Mouse (Mus musculus): ENCODE data around the gene Emilin1. TPM values are rescaled to one million over a fixed set of nuclear protein-coding genes. Genes with fewer than 3 reads are reported as not detected.

Gene Emilin1
- polyA plus RNA-seq (2015; fragmentation: Nextera tagmentation; extraction: Ambion mirVana): 274 and 287 TPM in 2 replicates

- peak within 1 kb of the TSS; percentile 53 for H3K4me3 ChIP-seq
- ATAC-seq (ENCODE audit: insufficient number of reproducible peaks, low FRiP score, low TSS enrichment, low read depth): peak; percentile 83
- H3K9ac ChIP-seq: peak within 1 kb of the TSS; percentile 64
- H3K27ac ChIP-seq: peak within 1 kb of the TSS; percentile 98
- H3K36me3 ChIP-seq: peaks cover 15% of the 10 kb centered on the region
- H3K9me3 ChIP-seq: no peaks in the 10 kb centered on the region
- no peaks in the 10 kb centered on the region for H3K27me3 ChIP-seq
- peak within 1 kb of the TSS; percentile 89 for H3K4me2 ChIP-seq
- 11% methylated on average over 12 of the region's 13 CpGs for WGBS
- H3K4me1 ChIP-seq: peaks cover 86% of the 10 kb centered on the region
Measured at GRCm38 (mm10) chr5:30913060-30913841, at the start of gene Emilin1. Gene Emilin1, plus strand, starts transcription at chr5:30913402.

DNA sequence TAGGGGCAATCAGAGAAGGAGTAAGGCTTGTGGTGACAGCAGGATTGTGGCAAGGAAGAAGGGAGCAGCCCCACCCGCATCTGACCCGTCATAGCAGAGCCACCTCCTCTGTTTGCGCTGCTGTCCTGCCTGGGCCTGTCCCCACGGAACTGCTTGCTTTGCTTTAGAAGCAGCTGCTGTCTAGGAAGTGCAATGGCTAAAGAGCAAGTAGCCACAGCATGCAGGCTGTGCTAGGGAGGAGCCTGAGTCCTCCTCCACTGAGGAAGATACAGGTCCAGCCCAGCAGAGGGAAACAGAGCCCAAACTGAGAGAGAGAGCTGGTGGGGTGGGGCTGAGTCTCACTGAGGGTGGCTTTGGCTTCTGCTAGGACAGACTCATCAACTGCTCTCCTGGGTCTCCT, 49.4 kb upstream of the Emilin1 start:
- H3K9ac ChIP-seq: no peak overlapping the region

GRCm38 (mm10) chr5:30864322-30864721, 48.9 kb upstream of the Emilin1 start:
- H3K27me3 ChIP-seq: no peaks in the 10 kb centered on the region
- peaks cover 15% of the 10 kb centered on the region for H3K36me3 ChIP-seq
- no peak overlapping the region for H3K27ac ChIP-seq
- H3K9me3 ChIP-seq: no peaks in the 10 kb centered on the region
- 43% methylated on average over 15 of the region's 15 CpGs for WGBS
- no peak overlapping the region for H3K9ac ChIP-seq
- no peak overlapping the region for H3K4me2 ChIP-seq
- peaks cover 3% of the 10 kb centered on the region for H3K4me1 ChIP-seq
- no peak for ATAC-seq (ENCODE audit: insufficient number of reproducible peaks, low FRiP score, low TSS enrichment, low read depth)
- no peak overlapping the region for H3K4me3 ChIP-seq

More for the DNA sequence above, 49.4 kb upstream of the Emilin1 start:
- H3K27me3 ChIP-seq: no peaks in the 10 kb centered on the region
- ATAC-seq (ENCODE audit: insufficient number of reproducible peaks, low FRiP score, low TSS enrichment, low read depth): no peak; the same call in 1 of the 2 replicates
- peaks cover 15% of the 10 kb centered on the region for H3K36me3 ChIP-seq
- no peak overlapping the region for H3K27ac ChIP-seq
- no peak overlapping the region for H3K4me3 ChIP-seq
- H3K4me2 ChIP-seq: no peak overlapping the region
- peaks cover under 1% of the 10 kb centered on the region for H3K4me1 ChIP-seq
- no peaks in the 10 kb centered on the region for H3K9me3 ChIP-seq
- 50% methylated on average over 4 of the region's 4 CpGs for WGBS

- Histone ChIP-seq H3K9me3 (no peaks in the 10 kb centered on the region), H3K27me3 (no peaks in the 10 kb centered on the region), H3K4me3 (no peak overlapping the region), H3K4me1 (peaks cover 19% of the 10 kb centered on the region), H3K9ac (no peak overlapping the region), H3K27ac (no peak overlapping the region), H3K36me3 (peaks cover 23% of the 10 kb centered on the region), H3K4me2 (no peak overlapping the region)
- ATAC-seq (ENCODE audit: insufficient number of reproducible peaks, low FRiP score, low TSS enrichment, low read depth): no peak
- 86% methylated on average over 3 of the region's 3 CpGs for WGBS
Measured at GRCm38 (mm10) chr5:30866871-30867270, 46.3 kb upstream of the Emilin1 start.

- WGBS: 92% methylated on average over 3 of the region's 3 CpGs
Measured at GRCm38 (mm10) chr5:30867712-30868111, 45.5 kb upstream of the Emilin1 start, which contains the start of gene Tmem214. Gene Tmem214, plus strand, starts transcription at chr5:30868012.

DNA sequence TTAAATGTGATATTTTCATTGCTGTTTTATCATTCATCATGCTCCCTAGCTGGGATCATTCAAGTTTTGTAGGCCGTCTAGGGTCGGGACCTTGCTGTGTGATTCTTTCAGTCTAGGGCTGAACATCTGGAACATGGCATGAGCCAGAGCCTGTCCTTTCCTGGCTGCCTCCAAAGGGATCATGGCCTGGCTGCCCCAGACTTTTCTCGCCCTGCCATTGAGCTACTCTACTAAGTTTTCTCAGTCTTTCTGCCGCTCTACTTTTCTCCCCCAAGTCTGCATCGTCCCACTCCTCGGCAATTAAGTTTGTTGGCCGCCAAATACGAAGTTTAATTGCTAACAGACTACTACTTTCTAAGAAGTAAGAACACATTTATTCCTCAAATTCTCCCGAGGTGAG, 44.2 kb upstream of the Emilin1 start:
- Histone ChIP-seq H3K27ac (peak overlapping the region; percentile 81), H3K27me3 (no peaks in the 10 kb centered on the region), H3K36me3 (peaks cover 41% of the 10 kb centered on the region), H3K4me3 (peak overlapping the region; percentile 78), H3K4me1 (peaks cover 26% of the 10 kb centered on the region), H3K9ac (peak overlapping the region; percentile 83), H3K9me3 (no peaks in the 10 kb centered on the region), H3K4me2 (peak overlapping the region; percentile 67)
- 8% methylated on average over 9 of the region's 9 CpGs for WGBS
- no peak for ATAC-seq (ENCODE audit: insufficient number of reproducible peaks, low FRiP score, low TSS enrichment, low read depth)

More at GRCm38 (mm10) chr5:30867712-30868111, 45.5 kb upstream of the Emilin1 start, which contains the start of gene Tmem214:
- Histone ChIP-seq H3K9me3 (no peaks in the 10 kb centered on the region), H3K4me2 (no peak within 1 kb of the TSS), H3K4me3 (no peak within 1 kb of the TSS), H3K4me1 (peaks cover 23% of the 10 kb centered on the region), H3K36me3 (peaks cover 31% of the 10 kb centered on the region), H3K27me3 (no peaks in the 10 kb centered on the region), H3K27ac (peak within 1 kb of the TSS; percentile 81), H3K9ac (no peak within 1 kb of the TSS)
- no peak for ATAC-seq (ENCODE audit: insufficient number of reproducible peaks, low FRiP score, low TSS enrichment, low read depth)

DNA sequence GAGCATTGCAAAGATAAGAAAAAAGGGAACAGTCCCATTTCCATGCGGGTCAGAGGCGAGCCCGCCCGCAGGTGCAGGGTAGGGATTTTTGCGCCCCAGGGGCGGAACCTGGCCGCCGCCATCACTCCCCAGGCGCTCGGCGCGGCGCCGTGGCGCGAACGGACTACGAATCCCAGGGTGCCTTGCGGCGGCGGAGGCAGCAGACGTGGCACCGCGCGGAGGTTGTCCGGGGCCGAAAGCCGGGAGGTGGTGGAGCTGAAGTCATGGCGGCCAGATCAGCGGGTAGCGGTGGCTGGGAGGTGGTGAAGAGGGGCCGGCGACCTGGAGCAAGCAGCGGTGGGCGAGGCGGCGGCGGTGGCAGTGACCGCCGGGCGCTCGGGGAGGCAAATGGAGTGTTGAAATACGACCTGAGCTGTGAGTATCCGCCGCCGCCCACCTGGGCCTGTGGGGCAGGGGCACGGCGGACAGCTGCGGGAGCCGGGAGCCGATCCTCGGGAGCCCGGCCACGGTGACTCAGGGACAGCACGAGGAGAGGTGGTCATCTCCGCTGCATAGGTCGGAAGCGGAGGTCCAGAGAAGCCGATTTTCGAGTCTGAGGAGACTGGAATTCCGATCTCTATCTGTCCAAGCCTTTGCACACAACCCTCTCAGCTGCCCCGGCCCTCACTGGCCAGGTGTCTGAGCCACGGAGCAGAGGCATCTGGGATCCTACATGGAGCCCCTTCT, 43.6 kb upstream of the Emilin1 start:
- H3K27me3 ChIP-seq: no peaks in the 10 kb centered on the region
- H3K27ac ChIP-seq: peak overlapping the region; percentile 81
- H3K9ac ChIP-seq: peak overlapping the region; percentile 83
- no peaks in the 10 kb centered on the region for H3K9me3 ChIP-seq
- H3K36me3 ChIP-seq: peaks cover 47% of the 10 kb centered on the region
- WGBS: under 1% methylated on average over 63 of the region's 63 CpGs
- peak overlapping the region; percentile 78 for H3K4me3 ChIP-seq
- H3K4me2 ChIP-seq: peak overlapping the region; percentile 67
- peaks cover 26% of the 10 kb centered on the region for H3K4me1 ChIP-seq
- peak; percentile 88 for ATAC-seq (ENCODE audit: insufficient number of reproducible peaks, low FRiP score, low TSS enrichment, low read depth)

GRCm38 (mm10) chr5:30870131-30870406, 43.1 kb upstream of the Emilin1 start:
- H3K4me1 ChIP-seq: peaks cover 26% of the 10 kb centered on the region
- no peaks in the 10 kb centered on the region for H3K9me3 ChIP-seq
- H3K4me2 ChIP-seq: peak overlapping the region; percentile 67
- peak overlapping the region; percentile 78 for H3K4me3 ChIP-seq
- no peak for ATAC-seq (ENCODE audit: insufficient number of reproducible peaks, low FRiP score, low TSS enrichment, low read depth)
- H3K36me3 ChIP-seq: peaks cover 48% of the 10 kb centered on the region
- H3K27me3 ChIP-seq: no peaks in the 10 kb centered on the region
- peak overlapping the region; percentile 81 for H3K27ac ChIP-seq
- peak overlapping the region; percentile 83 for H3K9ac ChIP-seq
- WGBS: 11% methylated on average over 2 of the region's 2 CpGs

- H3K4me3 ChIP-seq: no peak overlapping the region
- H3K4me2 ChIP-seq: no peak overlapping the region
- 95% methylated on average over 9 of the region's 9 CpGs for WGBS
- H3K36me3 ChIP-seq: peaks cover 65% of the 10 kb centered on the region
- no peak for ATAC-seq (ENCODE audit: insufficient number of reproducible peaks, low FRiP score, low TSS enrichment, low read depth)
- H3K9ac ChIP-seq: no peak overlapping the region
- H3K27ac ChIP-seq: no peak overlapping the region
- H3K4me1 ChIP-seq: peaks cover 33% of the 10 kb centered on the region
- H3K27me3 ChIP-seq: no peaks in the 10 kb centered on the region
- H3K9me3 ChIP-seq: no peaks in the 10 kb centered on the region
Measured at GRCm38 (mm10) chr5:30872574-30872973, 40.6 kb upstream of the Emilin1 start.

- H3K36me3 ChIP-seq: peaks cover 71% of the 10 kb centered on the region
- H3K9ac ChIP-seq: no peak overlapping the region
- no peak for ATAC-seq (ENCODE audit: insufficient number of reproducible peaks, low FRiP score, low TSS enrichment, low read depth)
- H3K27me3 ChIP-seq: no peaks in the 10 kb centered on the region
- H3K9me3 ChIP-seq: no peaks in the 10 kb centered on the region
- H3K4me3 ChIP-seq: no peak overlapping the region
- peaks cover 36% of the 10 kb centered on the region for H3K4me1 ChIP-seq
- no peak overlapping the region for H3K27ac ChIP-seq
- no peak overlapping the region for H3K4me2 ChIP-seq
- 88% methylated on average over 7 of the region's 7 CpGs for WGBS
Measured at GRCm38 (mm10) chr5:30874365-30874764, 38.8 kb upstream of the Emilin1 start.

- 22% methylated on average over 6 of the region's 6 CpGs for WGBS
- H3K36me3 ChIP-seq: peaks cover 45% of the 10 kb centered on the region
- no peak overlapping the region for H3K27ac ChIP-seq
- H3K4me2 ChIP-seq: no peak overlapping the region
- H3K4me3 ChIP-seq: no peak overlapping the region
- no peaks in the 10 kb centered on the region for H3K9me3 ChIP-seq
- no peaks in the 10 kb centered on the region for H3K27me3 ChIP-seq
- H3K9ac ChIP-seq: no peak overlapping the region
- peaks cover 13% of the 10 kb centered on the region for H3K4me1 ChIP-seq
- ATAC-seq (ENCODE audit: insufficient number of reproducible peaks, low FRiP score, low TSS enrichment, low read depth): no peak; the same call in 1 of the 2 replicates
Measured at GRCm38 (mm10) chr5:30878616-30879015, 34.6 kb upstream of the Emilin1 start.

DNA sequence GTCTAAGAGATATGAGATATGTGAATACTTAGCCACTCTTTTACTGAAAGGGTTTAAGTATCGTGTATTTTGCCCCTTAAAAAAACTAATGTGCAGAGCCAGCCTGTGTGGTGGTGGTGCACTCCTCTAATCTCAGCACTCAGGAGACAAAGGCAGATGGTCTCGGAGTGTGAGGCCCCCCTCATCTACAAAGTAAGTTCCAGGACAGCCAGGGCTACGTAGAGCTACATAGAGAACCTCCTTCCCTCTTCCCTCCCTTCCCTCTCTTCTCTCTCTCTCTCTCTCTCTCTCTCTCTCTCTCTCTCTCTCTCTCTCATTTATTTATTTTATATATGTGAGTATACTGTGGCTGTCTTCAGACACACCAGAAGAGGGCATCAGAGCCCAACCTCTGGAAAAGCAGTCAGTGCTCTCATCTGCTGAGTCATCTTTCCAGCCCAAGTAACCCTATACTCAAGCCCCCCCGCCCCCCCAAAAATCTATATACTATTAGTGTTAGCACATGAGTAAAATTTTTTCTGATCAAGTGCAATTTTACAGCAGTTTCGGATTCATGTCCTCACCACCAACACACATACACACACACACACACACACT, 33.8 kb upstream of the Emilin1 start:
- no peaks in the 10 kb centered on the region for H3K9me3 ChIP-seq
- H3K27me3 ChIP-seq: no peaks in the 10 kb centered on the region
- H3K4me1 ChIP-seq: peaks cover 13% of the 10 kb centered on the region
- H3K4me3 ChIP-seq: no peak overlapping the region
- no peak for ATAC-seq (ENCODE audit: insufficient number of reproducible peaks, low FRiP score, low TSS enrichment, low read depth)
- no peak overlapping the region for H3K9ac ChIP-seq
- H3K4me2 ChIP-seq: no peak overlapping the region
- WGBS: 70% methylated on average over 5 of the region's 5 CpGs
- no peak overlapping the region for H3K27ac ChIP-seq
- H3K36me3 ChIP-seq: peaks cover 37% of the 10 kb centered on the region
